Mouse (Mus musculus) cerebellum, postnatal 25 days (tissue): ENCODE results near the gene Gm8978.
A peak's percentile ranks its signal among the peaks of the same experiment; 100 is the strongest.
"Not testable (repeated sequence)": the region's sequence is repeated elsewhere in the genome, so short reads cannot be mapped to it uniquely, and the experiment has no call there.

Source experiments
- DNase-seq, 2 experiments: peaks; one replicate each; pipeline ENCODE4 v3.0.0; 2021; ENCODE audit warnings: mixed read lengths in 2 of 2

The Gm8978 gene

GRCm38 (mm10) chr19:33625152-33625551 lies at the start of gene Gm8978:
Gene Gm8978 (minus strand): TSS chr19:33625252.
- not testable (repeated sequence) for DNase-seq

- peak; percentile 73 to 78 for DNase-seq
Measured at GRCm38 (mm10) chr19:33589626-33590302, 35.3 kb downstream of the Gm8978 start.

- DNase-seq, result not testable (repeated sequence)
Measured at GRCm38 (mm10) chr19:33568551-33568950, 56.5 kb downstream of the Gm8978 start.
